Mouse (Mus musculus): Measurements from ENCODE around the gene Gpr82. TPM values are rescaled to one million over a fixed set of nuclear protein-coding genes. Genes with fewer than 3 reads are reported as not detected.

Gpr82 gene
- polyA plus RNA-seq, 1 experiment from 2014 or later, result 0.38 TPM

DNA sequence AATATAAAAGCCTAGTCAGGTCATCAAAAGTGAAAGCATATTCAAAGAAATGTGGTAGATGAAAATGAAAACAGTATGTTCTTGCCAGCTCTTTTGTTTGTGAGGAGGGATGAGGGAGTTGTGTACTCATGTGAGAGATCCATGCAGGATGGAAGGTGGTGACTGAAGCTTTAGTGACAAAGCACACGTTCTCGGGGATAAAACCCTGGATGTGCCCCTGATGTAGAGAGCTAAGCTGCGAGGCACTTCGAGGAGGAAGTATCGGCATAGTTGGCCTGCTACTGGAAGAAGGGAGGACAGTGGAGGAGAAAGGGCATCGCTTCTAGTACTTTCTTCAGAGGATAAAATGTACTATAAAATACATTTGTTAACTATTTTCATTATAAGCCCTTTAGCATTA is 5.3 kb upstream of the Gpr82 start:
- no peaks in the 10 kb centered on the region for H3K9me3 ChIP-seq (replicated peaks)
- WGBS, result 81% methylated on average over 6 of the region's 6 CpGs
- peaks cover 21% of the 10 kb centered on the region for H3K27me3 ChIP-seq (ENCODE audit: low read depth, poor library complexity, severe bottlenecking)
- no peak overlapping the region for H3K4me3 ChIP-seq
- H3K27ac ChIP-seq, result no peak overlapping the region
- DNase-seq (ENCODE audit: low spot score), result no peak
- no peaks in the 10 kb centered on the region for H3K36me3 ChIP-seq
- no peaks in the 10 kb centered on the region for H3K4me1 ChIP-seq

DNA sequence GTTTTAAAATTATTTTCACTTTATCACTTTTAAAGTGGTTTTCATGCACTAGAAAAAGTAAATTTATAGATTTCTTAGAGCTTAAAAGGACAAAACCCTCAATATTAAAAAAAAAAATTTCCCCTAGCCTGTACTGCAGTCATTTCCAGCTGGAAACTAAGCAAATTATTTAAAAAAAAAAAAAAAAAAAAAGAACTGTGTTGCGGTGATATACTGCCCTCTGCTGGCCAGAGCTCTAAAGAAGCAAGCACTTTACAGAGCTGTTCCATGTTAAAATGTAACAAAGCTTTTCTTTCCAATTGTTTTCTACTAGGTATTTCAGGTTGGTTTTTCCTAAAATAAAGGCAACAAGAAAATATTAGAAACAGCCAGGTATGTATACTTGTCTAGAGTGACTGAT is 4.4 kb upstream of the Gpr82 start:
- Histone ChIP-seq H3K27ac (no peak overlapping the region), H3K4me1 (no peaks in the 10 kb centered on the region), H3K4me3 (no peak overlapping the region), H3K9me3 (replicated peaks) (no peaks in the 10 kb centered on the region), H3K36me3 (no peaks in the 10 kb centered on the region), H3K27me3 (ENCODE audit: low read depth, poor library complexity, severe bottlenecking) (peaks cover 21% of the 10 kb centered on the region)
- peak; percentile 34 for DNase-seq (ENCODE audit: low spot score)
- 14% methylated on average over 1 of the region's 1 CpGs for WGBS

DNA sequence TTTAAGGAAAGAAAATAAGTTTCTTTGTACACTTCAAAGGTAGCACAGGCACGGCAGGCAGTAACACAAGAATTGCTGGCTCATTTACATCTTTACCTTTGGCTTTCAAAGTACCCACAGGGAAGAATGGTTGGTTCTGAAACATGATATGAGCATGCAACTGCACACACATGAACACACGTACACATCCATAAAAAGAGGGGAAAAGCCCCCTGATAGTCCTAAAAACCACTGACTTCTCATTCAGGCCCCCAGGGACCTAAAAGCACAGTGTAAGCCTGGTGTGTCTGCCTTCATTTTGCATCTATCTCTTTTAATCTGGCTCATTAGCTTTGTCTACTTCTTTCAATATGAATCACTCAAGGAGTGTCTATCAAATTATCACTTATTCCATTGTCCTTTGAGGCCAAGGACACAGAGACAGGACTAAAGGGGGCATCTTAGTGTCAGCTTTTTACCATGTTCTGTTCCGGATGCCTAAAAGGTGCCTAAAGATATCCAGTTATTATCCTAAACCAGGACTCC is 2.5 kb upstream of the Gpr82 start:
- 87% methylated on average over 3 of the region's 3 CpGs for WGBS
- Histone ChIP-seq H3K27me3 (ENCODE audit: low read depth, poor library complexity, severe bottlenecking) (peaks cover 14% of the 10 kb centered on the region), H3K9me3 (replicated peaks) (no peaks in the 10 kb centered on the region), H3K27ac (no peak overlapping the region), H3K4me3 (no peak overlapping the region), H3K36me3 (no peaks in the 10 kb centered on the region), H3K4me1 (no peaks in the 10 kb centered on the region)
- no peak for DNase-seq (ENCODE audit: low spot score)

DNA sequence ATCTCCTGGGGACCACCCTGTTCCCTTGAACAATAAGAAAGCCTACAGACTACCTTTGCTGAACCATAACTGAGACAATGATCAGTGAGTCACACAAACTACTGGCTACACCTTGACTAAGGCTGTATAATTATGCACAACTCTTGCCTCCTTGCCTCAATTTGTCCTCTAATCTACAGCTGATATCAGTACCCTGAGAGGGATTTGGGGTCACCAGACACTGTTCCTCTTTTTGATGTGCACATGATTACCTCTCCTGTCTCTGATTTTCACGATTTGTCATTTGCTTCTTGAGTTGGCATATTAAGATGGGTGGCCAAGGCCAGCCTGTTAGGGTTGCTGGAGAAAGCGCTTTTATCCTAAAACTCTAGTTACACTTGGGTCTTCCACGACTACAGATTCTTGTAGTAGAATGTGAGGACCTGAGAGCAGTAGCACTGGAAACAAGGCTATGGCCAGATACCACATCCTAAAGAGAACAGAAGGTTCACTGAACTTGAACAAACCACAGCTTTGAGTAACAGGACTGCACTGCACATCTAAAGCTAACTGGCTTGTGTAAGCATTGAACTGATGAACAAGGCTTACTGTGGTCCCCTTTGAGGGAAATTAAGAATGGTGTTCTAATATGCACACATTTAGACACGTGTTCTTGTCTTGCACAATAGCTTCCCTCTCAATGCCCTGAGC is 1.8 kb upstream of the Gpr82 start:
- Histone ChIP-seq H3K4me3 (no peak overlapping the region), H3K9me3 (replicated peaks) (no peaks in the 10 kb centered on the region), H3K27ac (no peak overlapping the region), H3K27me3 (ENCODE audit: low read depth, poor library complexity, severe bottlenecking) (peaks cover 14% of the 10 kb centered on the region), H3K36me3 (no peaks in the 10 kb centered on the region), H3K4me1 (no peaks in the 10 kb centered on the region)
- DNase-seq (ENCODE audit: low spot score), result no peak
- 77% methylated on average over 4 of the region's 4 CpGs for WGBS

DNA sequence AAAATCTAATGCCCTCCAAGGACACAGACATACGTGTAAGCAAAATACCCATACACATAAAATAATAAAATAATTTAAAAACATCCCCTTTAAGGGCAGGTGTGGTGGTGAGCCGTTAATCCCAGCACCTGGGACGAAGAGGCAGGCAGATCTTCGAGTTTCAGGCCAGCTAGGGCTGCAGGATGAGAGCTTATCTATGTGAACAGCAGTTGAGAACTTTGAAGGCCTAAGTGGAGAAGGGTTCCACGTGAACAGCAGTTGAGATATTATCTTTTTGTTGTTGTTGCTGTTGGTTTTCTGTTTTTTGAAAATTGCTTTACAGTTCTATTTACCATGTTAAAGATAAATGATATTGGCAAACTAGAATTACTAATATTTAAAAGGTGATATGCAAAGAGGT is 7.7 kb downstream of the Gpr82 start:
- H3K9me3 ChIP-seq (replicated peaks), result no peaks in the 10 kb centered on the region
- no peaks in the 10 kb centered on the region for H3K4me1 ChIP-seq
- H3K27ac ChIP-seq, result no peak overlapping the region
- WGBS, result 84% methylated on average over 5 of the region's 5 CpGs
- H3K36me3 ChIP-seq, result no peaks in the 10 kb centered on the region
- H3K4me3 ChIP-seq, result no peak overlapping the region
- H3K27me3 ChIP-seq (ENCODE audit: low read depth, poor library complexity, severe bottlenecking), result peaks cover 4% of the 10 kb centered on the region
- no peak for DNase-seq (ENCODE audit: low spot score)

DNA sequence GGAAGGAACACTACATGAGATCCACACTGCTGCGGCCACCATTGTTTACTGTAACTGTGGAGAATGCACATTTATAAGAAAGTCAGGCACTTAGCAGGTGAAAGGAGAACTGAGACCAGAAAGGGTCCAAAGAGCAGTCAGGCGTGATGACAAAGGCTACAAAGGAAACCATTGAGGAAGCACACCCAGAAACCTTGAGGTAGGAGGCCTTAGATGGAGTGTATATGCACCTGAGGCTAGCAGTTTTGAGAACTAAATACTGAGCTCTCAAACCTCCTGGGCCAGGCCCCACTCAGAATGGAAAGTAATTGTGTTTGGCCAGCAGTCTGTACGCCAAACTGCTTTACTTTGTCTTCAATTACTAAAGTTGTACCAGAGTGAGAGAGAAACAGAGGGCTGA is 9.2 kb downstream of the Gpr82 start:
- no peak overlapping the region for H3K4me3 ChIP-seq
- H3K27me3 ChIP-seq (ENCODE audit: low read depth, poor library complexity, severe bottlenecking), result peaks cover 4% of the 10 kb centered on the region
- H3K9me3 ChIP-seq (replicated peaks), result no peaks in the 10 kb centered on the region
- H3K27ac ChIP-seq, result no peak overlapping the region
- H3K4me1 ChIP-seq, result no peaks in the 10 kb centered on the region
- no peak for DNase-seq (ENCODE audit: low spot score)
- WGBS, result 89% methylated on average over 3 of the region's 3 CpGs
- no peaks in the 10 kb centered on the region for H3K36me3 ChIP-seq

DNA sequence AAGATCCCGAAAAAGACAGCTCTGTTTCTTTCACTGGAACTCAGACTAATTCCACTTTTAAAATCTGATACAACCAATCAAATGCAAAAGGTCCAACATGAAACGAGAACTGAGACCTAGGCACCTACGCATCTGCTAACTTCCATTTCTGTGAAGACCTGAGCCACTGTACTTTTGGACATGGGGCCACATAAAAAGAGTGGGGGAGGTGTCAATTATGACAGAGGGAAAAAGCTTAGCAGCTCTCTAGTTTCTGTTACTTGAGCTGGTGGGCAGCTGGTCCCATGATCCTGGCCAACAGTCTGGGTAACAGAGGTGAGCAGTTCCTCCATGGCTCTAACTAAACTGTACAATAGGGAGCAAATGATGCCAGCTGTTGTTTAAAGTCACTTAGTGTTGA is 11.8 kb downstream of the Gpr82 start:
- H3K27me3 ChIP-seq (ENCODE audit: low read depth, poor library complexity, severe bottlenecking), result peaks cover 4% of the 10 kb centered on the region
- WGBS, result 97% methylated on average over 3 of the region's 3 CpGs

DNA sequence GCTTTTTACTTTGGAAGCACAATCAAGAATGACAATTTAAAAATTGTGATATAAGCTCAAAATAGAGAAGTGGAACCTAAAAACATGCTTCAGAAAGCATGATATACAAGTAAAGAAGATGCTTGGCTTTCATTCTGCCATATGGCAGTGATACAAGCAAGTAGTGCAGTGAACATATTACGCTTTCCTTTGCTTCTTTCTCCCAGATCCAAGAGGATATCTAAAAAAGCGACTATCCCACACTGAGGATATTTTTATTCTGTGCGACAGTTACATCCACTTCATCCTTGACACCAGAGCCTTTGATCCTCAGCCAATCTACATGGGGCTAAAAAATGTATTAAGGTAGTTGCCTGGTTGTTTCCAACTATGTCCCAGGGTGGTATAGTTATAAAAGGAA is 20.6 kb downstream of the Gpr82 start:
- H3K27ac ChIP-seq, result no peak overlapping the region
- 95% methylated on average over 3 of the region's 3 CpGs for WGBS

More for the DNA sequence above, 11.8 kb downstream of the Gpr82 start:
- no peaks in the 10 kb centered on the region for H3K4me1 ChIP-seq
- no peaks in the 10 kb centered on the region for H3K9me3 ChIP-seq (replicated peaks)
- no peak for DNase-seq (ENCODE audit: low spot score)
- H3K36me3 ChIP-seq, result no peaks in the 10 kb centered on the region
- H3K4me3 ChIP-seq, result no peak overlapping the region
- H3K27ac ChIP-seq, result no peak overlapping the region

DNA sequence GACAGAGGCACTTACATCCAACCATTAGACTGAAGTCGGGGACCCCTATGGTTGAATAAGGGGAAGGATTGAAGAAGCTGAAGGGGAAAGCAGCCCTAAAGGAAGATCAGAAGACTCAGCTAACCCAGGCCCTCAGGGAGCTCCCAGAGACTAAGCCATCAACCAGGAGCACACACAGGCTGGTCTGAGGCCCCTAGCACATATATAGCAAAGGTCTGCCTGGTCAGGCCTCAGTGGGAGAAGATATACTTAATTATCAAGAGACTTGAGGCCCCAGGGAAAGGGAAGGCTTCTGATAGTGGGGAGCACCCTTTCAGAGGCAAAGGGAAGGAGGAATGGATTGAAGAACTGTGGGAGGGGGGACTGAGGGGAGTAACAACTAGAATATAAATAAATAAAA is 25.4 kb downstream of the Gpr82 start:
- Histone ChIP-seq H3K4me1 (no peaks in the 10 kb centered on the region), H3K36me3 (no peaks in the 10 kb centered on the region), H3K9me3 (replicated peaks) (no peaks in the 10 kb centered on the region), H3K4me3 (no peak overlapping the region), H3K27ac (no peak overlapping the region), H3K27me3 (ENCODE audit: low read depth, poor library complexity, severe bottlenecking) (no peaks in the 10 kb centered on the region)
- no peak for DNase-seq (ENCODE audit: low spot score)
- 86% methylated on average over 1 of the region's 1 CpGs for WGBS

More for the DNA sequence above, 20.6 kb downstream of the Gpr82 start:
- no peak overlapping the region for H3K4me3 ChIP-seq
- no peaks in the 10 kb centered on the region for H3K4me1 ChIP-seq
- no peaks in the 10 kb centered on the region for H3K9me3 ChIP-seq (replicated peaks)
- H3K27me3 ChIP-seq (ENCODE audit: low read depth, poor library complexity, severe bottlenecking), result no peaks in the 10 kb centered on the region
- no peak for DNase-seq (ENCODE audit: low spot score)
- no peaks in the 10 kb centered on the region for H3K36me3 ChIP-seq

DNA sequence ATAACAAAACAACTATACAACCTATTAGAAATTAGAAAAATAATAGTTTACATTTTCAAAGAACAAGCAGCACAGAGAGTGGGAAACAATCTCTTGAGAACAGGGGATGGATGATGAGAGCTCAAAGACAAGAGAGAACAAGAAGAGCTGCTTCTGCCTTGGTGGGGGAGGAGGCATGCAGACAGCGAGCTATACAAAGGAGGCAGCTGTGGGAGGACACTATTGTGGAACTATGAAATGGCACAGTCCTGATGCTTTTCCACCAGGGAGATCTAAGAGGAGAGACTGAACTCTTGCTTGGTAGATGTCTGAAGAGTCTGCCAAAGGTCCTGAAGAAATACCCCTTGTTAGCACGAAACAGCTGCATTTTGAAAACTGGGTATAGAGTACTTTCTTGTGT is 27.2 kb downstream of the Gpr82 start:
- 94% methylated on average over 2 of the region's 2 CpGs for WGBS
- H3K27me3 ChIP-seq (ENCODE audit: low read depth, poor library complexity, severe bottlenecking), result no peaks in the 10 kb centered on the region
- no peak for DNase-seq (ENCODE audit: low spot score)
- no peaks in the 10 kb centered on the region for H3K4me1 ChIP-seq
- no peaks in the 10 kb centered on the region for H3K9me3 ChIP-seq (replicated peaks)
- H3K36me3 ChIP-seq, result no peaks in the 10 kb centered on the region
- no peak overlapping the region for H3K4me3 ChIP-seq
- no peak overlapping the region for H3K27ac ChIP-seq

DNA sequence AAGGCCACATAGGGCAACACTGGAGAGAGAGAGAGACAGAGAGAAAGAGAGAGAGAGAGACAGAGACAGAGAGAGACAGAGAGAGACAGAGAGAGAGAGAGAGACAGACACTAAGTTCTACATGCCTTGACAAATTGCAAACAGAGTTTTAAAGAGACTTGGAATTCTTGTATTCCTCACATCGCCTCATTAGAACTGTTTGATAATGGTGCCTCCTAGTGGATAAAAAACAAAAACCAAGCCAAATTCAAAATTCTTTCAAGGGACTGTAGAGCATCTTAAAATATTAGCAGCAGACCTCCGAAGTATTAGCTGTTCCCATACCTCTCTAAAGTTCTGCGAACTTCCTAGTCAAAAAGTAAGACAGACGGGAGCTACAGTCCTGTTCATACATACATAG is 30.7 kb downstream of the Gpr82 start:
- Histone ChIP-seq H3K27me3 (ENCODE audit: low read depth, poor library complexity, severe bottlenecking) (no peaks in the 10 kb centered on the region), H3K4me1 (no peaks in the 10 kb centered on the region), H3K36me3 (no peaks in the 10 kb centered on the region), H3K27ac (no peak overlapping the region), H3K9me3 (replicated peaks) (no peaks in the 10 kb centered on the region), H3K4me3 (no peak overlapping the region)
- WGBS, result 87% methylated on average over 4 of the region's 4 CpGs
- DNase-seq (ENCODE audit: low spot score), result no peak

DNA sequence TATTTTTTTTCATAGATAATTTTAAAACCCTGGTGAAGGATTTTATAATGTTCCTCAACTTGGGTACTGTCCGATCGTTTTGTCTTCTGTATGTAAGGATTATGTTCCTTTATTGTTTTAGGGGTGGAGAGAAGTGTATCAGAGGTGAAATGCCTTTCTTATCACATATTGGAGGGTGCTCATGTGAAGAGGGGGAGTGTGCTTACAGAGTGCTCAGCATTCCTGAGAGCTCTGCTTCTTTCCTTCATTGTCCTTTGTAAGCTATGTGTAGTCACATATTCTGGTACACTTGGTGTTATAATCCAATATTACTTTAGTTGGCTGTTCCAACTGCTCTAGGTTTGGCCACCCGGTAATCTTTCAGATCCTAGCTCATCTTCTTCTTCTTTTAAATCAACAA is 39.5 kb downstream of the Gpr82 start:
- H3K27me3 ChIP-seq (ENCODE audit: low read depth, poor library complexity, severe bottlenecking), result no peaks in the 10 kb centered on the region
- WGBS, result 94% methylated on average over 3 of the region's 3 CpGs
- no peak for DNase-seq (ENCODE audit: low spot score)
- no peaks in the 10 kb centered on the region for H3K9me3 ChIP-seq (replicated peaks)
- H3K36me3 ChIP-seq, result no peaks in the 10 kb centered on the region
- H3K4me3 ChIP-seq, result no peak overlapping the region
- H3K27ac ChIP-seq, result no peak overlapping the region
- H3K4me1 ChIP-seq, result no peaks in the 10 kb centered on the region

DNA sequence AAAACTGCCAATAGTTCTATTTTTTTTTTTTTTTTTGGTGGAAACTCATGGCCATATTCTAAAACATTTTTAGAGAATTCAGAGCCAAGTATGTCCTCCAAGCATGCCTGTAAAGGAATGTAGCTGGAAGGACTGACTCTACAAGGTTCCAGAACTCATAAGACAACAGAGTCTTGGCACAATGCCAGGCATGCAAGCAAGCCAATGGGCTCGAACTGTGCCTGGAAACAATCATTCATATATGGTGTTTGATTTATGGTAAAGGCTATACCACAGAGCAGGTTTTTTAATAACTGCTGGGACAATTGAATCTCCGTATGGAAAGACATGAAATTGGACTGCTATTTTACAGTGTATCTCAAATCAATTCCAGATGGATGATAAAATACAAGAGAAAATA is 43.9 kb downstream of the Gpr82 start:
- H3K9me3 ChIP-seq (replicated peaks), result no peaks in the 10 kb centered on the region
- no peak overlapping the region for H3K4me3 ChIP-seq
- DNase-seq (ENCODE audit: low spot score), result no peak
- no peaks in the 10 kb centered on the region for H3K27me3 ChIP-seq (ENCODE audit: low read depth, poor library complexity, severe bottlenecking)
- no peaks in the 10 kb centered on the region for H3K36me3 ChIP-seq
- no peaks in the 10 kb centered on the region for H3K4me1 ChIP-seq
- no peak overlapping the region for H3K27ac ChIP-seq
- 65% methylated on average over 2 of the region's 2 CpGs for WGBS

DNA sequence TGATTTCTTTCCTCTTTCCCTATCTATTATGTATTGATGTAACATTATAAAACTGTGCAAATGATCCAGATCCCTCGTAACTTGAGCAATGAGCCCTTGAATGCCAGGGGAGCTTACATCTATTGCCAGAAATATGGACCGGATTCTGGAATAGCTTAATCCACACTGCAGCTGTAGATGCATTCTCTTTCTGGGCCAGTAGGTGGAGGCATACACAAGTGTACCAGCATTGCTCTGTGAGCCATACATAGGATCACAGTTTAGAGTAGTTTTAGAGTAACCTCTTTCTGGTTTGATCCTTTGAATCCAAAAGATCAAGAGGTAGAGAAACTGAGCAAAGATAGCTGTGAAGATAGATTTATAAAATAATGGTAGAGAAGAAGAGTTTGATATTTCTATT is 49.0 kb downstream of the Gpr82 start:
- Histone ChIP-seq H3K4me1 (no peaks in the 10 kb centered on the region), H3K27ac (no peak overlapping the region), H3K9me3 (replicated peaks) (no peaks in the 10 kb centered on the region), H3K4me3 (no peak overlapping the region), H3K27me3 (ENCODE audit: low read depth, poor library complexity, severe bottlenecking) (no peaks in the 10 kb centered on the region), H3K36me3 (peaks cover 5% of the 10 kb centered on the region; the same call in 1 of the 2 replicates)
- DNase-seq (ENCODE audit: low spot score), result peak; percentile 33
- 68% methylated on average over 2 of the region's 2 CpGs for WGBS
